Mouse (Mus musculus) embryonic facial prominence, embryonic 13.5 days (tissue): ENCODE data around the gene Sub1. TPM values are rescaled to one million over a fixed set of nuclear protein-coding genes. Genes with fewer than 3 reads are reported as not detected.

Source experiments
- ATAC-seq: fragments of 200-750 bp; cut with Nextera tagmentation; 2 replicates; pipeline ENCODE4 v1.8.0; 2017; ENCODE audit warnings: low read depth; ENCODE audit not compliant: insufficient number of reproducible peaks, insufficient read depth, low FRiP score, low TSS enrichment
- H3K27ac ChIP-seq: fragments of 300-500 bp; sonication (generic); 2 replicates; pipeline ENCODE4 v1.5.1; 2015; ENCODE audit warnings: moderate library complexity, mild to moderate bottlenecking, inconsistent platforms
- H3K27me3 ChIP-seq: fragments of 300-500 bp; sonication (generic); 2 replicates; pipeline ENCODE4 v1.6.1; 2015; ENCODE audit warnings: mild to moderate bottlenecking, inconsistent platforms
- H3K36me3 ChIP-seq: fragments of 300-500 bp; sonication (generic); 2 replicates; pipeline ENCODE4 v1.6.1; 2015; ENCODE audit warnings: mild to moderate bottlenecking, inconsistent platforms
- H3K4me1 ChIP-seq: fragments of 300-500 bp; sonication (generic); 2 replicates; pipeline ENCODE4 v1.6.1; 2015; ENCODE audit warnings: inconsistent platforms
- H3K4me2 ChIP-seq: fragments of 300-500 bp; sonication (generic); 2 replicates; pipeline ENCODE4 v1.6.1; 2015; ENCODE audit warnings: moderate library complexity, mild to moderate bottlenecking, inconsistent platforms
- H3K4me3 ChIP-seq: fragments of 300-500 bp; sonication (generic); 2 replicates; pipeline ENCODE4 v1.5.1; 2015; ENCODE audit warnings: mild to moderate bottlenecking, inconsistent platforms
- H3K9ac ChIP-seq: fragments of 300-500 bp; sonication (generic); 2 replicates; pipeline ENCODE4 v1.6.1; 2015; ENCODE audit warnings: mild to moderate bottlenecking, inconsistent platforms
- H3K9me3 ChIP-seq: fragments of 300-500 bp; sonication (generic); 2 replicates; pipeline ENCODE4 v1.6.1; 2016; ENCODE audit warnings: inconsistent platforms
- WGBS: fragments of 180-500 bp; shearing (Covaris S2); methylation state at CpG from one replicate; pipeline ENCODE4 v1.1.7; 2015; ENCODE audit warnings: mixed read lengths; 5-methylcytosine and 5-hydroxymethylcytosine counted together
- polyA plus RNA-seq: library from polyadenylated mRNA; unstranded; fragments of >200 nt; fragmentation: Nextera tagmentation; extraction: Ambion mirVana; gene quantifications from 2 replicates; pipeline ENCODE4 v1.2.1, GENCODE M21; 2015

The Sub1 gene
- polyA plus RNA-seq, 1 experiment from 2014 or later: 721 TPM

GRCm38 (mm10) chr15:11987892-11988291, 8.9 kb downstream of the Sub1 start:
- ATAC-seq: 0 out of 2 replicates have a peak, but pooled peaks have one; percentile 37
- Histone ChIP-seq H3K36me3 (peaks cover 74% of the 10 kb centered on the region), H3K4me3 (no peak overlapping the region), H3K9me3 (no peaks in the 10 kb centered on the region), H3K27ac (no peak overlapping the region), H3K4me2 (no peak overlapping the region), H3K4me1 (no peaks in the 10 kb centered on the region; the same call in 1 of the 2 replicates), H3K9ac (no peak overlapping the region), H3K27me3 (no peaks in the 10 kb centered on the region)
- 60% methylated on average over 2 of the region's 2 CpGs for WGBS

- WGBS: 88% methylated on average over 2 of the region's 2 CpGs
- Histone ChIP-seq H3K36me3 (peaks cover 65% of the 10 kb centered on the region), H3K4me3 (no peak overlapping the region), H3K4me1 (no peaks in the 10 kb centered on the region), H3K4me2 (no peak overlapping the region), H3K9ac (no peak overlapping the region), H3K9me3 (no peaks in the 10 kb centered on the region), H3K27ac (no peak overlapping the region), H3K27me3 (no peaks in the 10 kb centered on the region)
- no peak for ATAC-seq
These were observed 14.8 kb downstream of the Sub1 start for GRCm38 (mm10) chr15:11981985-11982384.

GRCm38 (mm10) chr15:11981501-11981900, 15.3 kb downstream of the Sub1 start:
- ATAC-seq: no peak
- WGBS: 91% methylated on average over 8 of the region's 8 CpGs
- no peak overlapping the region for H3K9ac ChIP-seq
- H3K9me3 ChIP-seq: no peaks in the 10 kb centered on the region
- H3K27ac ChIP-seq: no peak overlapping the region
- no peak overlapping the region for H3K4me3 ChIP-seq
- no peaks in the 10 kb centered on the region for H3K4me1 ChIP-seq
- peaks cover 61% of the 10 kb centered on the region for H3K36me3 ChIP-seq
- no peak overlapping the region for H3K4me2 ChIP-seq
- H3K27me3 ChIP-seq: no peaks in the 10 kb centered on the region

GRCm38 (mm10) chr15:11978175-11978574, 18.6 kb downstream of the Sub1 start:
- no peak for ATAC-seq
- Histone ChIP-seq H3K9me3 (no peaks in the 10 kb centered on the region), H3K27ac (no peak overlapping the region), H3K9ac (no peak overlapping the region), H3K36me3 (peaks cover 39% of the 10 kb centered on the region), H3K4me1 (no peaks in the 10 kb centered on the region), H3K27me3 (no peaks in the 10 kb centered on the region), H3K4me3 (no peak overlapping the region), H3K4me2 (no peak overlapping the region)
- WGBS: 72% methylated on average over 2 of the region's 2 CpGs

GRCm38 (mm10) chr15:11977071-11977470, 19.7 kb downstream of the Sub1 start:
- 84% methylated on average over 1 of the region's 1 CpGs for WGBS
- no peak overlapping the region for H3K27ac ChIP-seq
- no peaks in the 10 kb centered on the region for H3K4me1 ChIP-seq
- H3K4me2 ChIP-seq: no peak overlapping the region
- ATAC-seq: no peak
- no peaks in the 10 kb centered on the region for H3K9me3 ChIP-seq
- peaks cover 30% of the 10 kb centered on the region for H3K36me3 ChIP-seq
- no peaks in the 10 kb centered on the region for H3K27me3 ChIP-seq
- H3K4me3 ChIP-seq: no peak overlapping the region
- no peak overlapping the region for H3K9ac ChIP-seq

- H3K4me3 ChIP-seq: no peak overlapping the region
- ATAC-seq: no peak
- H3K9ac ChIP-seq: no peak overlapping the region
- H3K4me2 ChIP-seq: no peak overlapping the region
- H3K4me1 ChIP-seq: no peaks in the 10 kb centered on the region
- no peaks in the 10 kb centered on the region for H3K9me3 ChIP-seq
- 89% methylated on average over 9 of the region's 9 CpGs for WGBS
- H3K36me3 ChIP-seq: peaks cover 19% of the 10 kb centered on the region
- no peaks in the 10 kb centered on the region for H3K27me3 ChIP-seq
- no peak overlapping the region for H3K27ac ChIP-seq
These were observed 20.9 kb downstream of the Sub1 start for GRCm38 (mm10) chr15:11975836-11976235.

GRCm38 (mm10) chr15:11971854-11972420, 24.8 kb downstream of the Sub1 start:
- WGBS: 24% methylated on average over 13 of the region's 13 CpGs
- ATAC-seq: peak; percentile 60; the same call in 1 of the 2 replicates

GRCm38 (mm10) chr15:11970621-11971020, 26.2 kb downstream of the Sub1 start:
- H3K4me1 ChIP-seq: no peaks in the 10 kb centered on the region
- ATAC-seq: no peak
- no peaks in the 10 kb centered on the region; the same call in 1 of the 2 replicates for H3K36me3 ChIP-seq
- H3K9me3 ChIP-seq: no peaks in the 10 kb centered on the region
- 78% methylated on average over 10 of the region's 10 CpGs for WGBS
- H3K27me3 ChIP-seq: no peaks in the 10 kb centered on the region
- H3K9ac ChIP-seq: no peak overlapping the region
- no peak overlapping the region for H3K4me3 ChIP-seq
- no peak overlapping the region for H3K27ac ChIP-seq
- H3K4me2 ChIP-seq: no peak overlapping the region

More at GRCm38 (mm10) chr15:11971854-11972420, 24.8 kb downstream of the Sub1 start:
- no peaks in the 10 kb centered on the region; the same call in 1 of the 2 replicates for H3K36me3 ChIP-seq
- H3K4me1 ChIP-seq: no peaks in the 10 kb centered on the region
- H3K27ac ChIP-seq: no peak overlapping the region
- no peaks in the 10 kb centered on the region for H3K9me3 ChIP-seq
- H3K4me3 ChIP-seq: no peak overlapping the region
- no peaks in the 10 kb centered on the region for H3K27me3 ChIP-seq
- 0 out of 2 replicates have a peak overlapping the region, but pooled peaks have one; percentile 7 for H3K4me2 ChIP-seq
- H3K9ac ChIP-seq: no peak overlapping the region

- WGBS: 83% methylated on average over 9 of the region's 9 CpGs
- Histone ChIP-seq H3K4me2 (no peak overlapping the region), H3K4me1 (no peaks in the 10 kb centered on the region), H3K9ac (no peak overlapping the region), H3K27ac (no peak overlapping the region), H3K36me3 (no peaks in the 10 kb centered on the region), H3K27me3 (no peaks in the 10 kb centered on the region), H3K9me3 (no peaks in the 10 kb centered on the region), H3K4me3 (no peak overlapping the region)
- no peak for ATAC-seq
These were observed 27.9 kb downstream of the Sub1 start for GRCm38 (mm10) chr15:11968851-11969250.

- H3K4me1 ChIP-seq: no peaks in the 10 kb centered on the region
- H3K9me3 ChIP-seq: no peaks in the 10 kb centered on the region
- no peak overlapping the region for H3K27ac ChIP-seq
- no peak overlapping the region for H3K4me3 ChIP-seq
- H3K27me3 ChIP-seq: no peaks in the 10 kb centered on the region
- H3K4me2 ChIP-seq: no peak overlapping the region
- ATAC-seq: no peak
- no peak overlapping the region for H3K9ac ChIP-seq
- H3K36me3 ChIP-seq: no peaks in the 10 kb centered on the region
- 10% methylated on average over 4 of the region's 4 CpGs for WGBS
These were observed 30.4 kb downstream of the Sub1 start for GRCm38 (mm10) chr15:11966367-11966766.

GRCm38 (mm10) chr15:11965201-11965845, 31.5 kb downstream of the Sub1 start:
- WGBS: 85% methylated on average over 5 of the region's 5 CpGs
- ATAC-seq: no peak
- H3K4me1 ChIP-seq: no peaks in the 10 kb centered on the region

More at GRCm38 (mm10) chr15:11965201-11965845, 31.5 kb downstream of the Sub1 start:
- no peaks in the 10 kb centered on the region for H3K9me3 ChIP-seq
- no peak overlapping the region for H3K27ac ChIP-seq
- H3K36me3 ChIP-seq: no peaks in the 10 kb centered on the region
- no peak overlapping the region for H3K9ac ChIP-seq
- H3K4me3 ChIP-seq: no peak overlapping the region
- H3K4me2 ChIP-seq: no peak overlapping the region
- no peaks in the 10 kb centered on the region for H3K27me3 ChIP-seq
